8 mouse cellular contexts compared by ENCODE assay signal in the genomic region with DNA sequence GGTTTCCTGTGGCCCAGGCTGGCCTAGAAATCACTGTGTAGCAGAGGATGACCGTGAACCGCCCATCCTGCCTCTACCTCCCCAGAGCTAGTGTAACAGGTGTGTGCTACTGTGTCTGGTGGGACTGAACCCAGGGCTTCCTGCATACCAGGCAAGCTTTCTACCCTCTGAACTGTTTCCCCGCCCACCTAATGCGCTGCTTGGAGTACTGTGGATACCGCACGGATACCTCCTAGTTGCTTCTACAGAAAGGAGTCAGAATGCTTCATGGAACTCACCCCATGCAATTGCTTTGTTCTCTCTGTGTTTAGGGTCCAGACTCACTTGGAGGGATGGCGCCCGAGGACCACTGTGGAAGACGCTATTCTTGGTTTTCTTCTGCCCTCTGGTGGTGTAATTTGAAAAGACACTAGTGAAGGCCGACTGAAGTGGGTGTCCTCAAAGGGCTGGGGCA. TPM values are rescaled to one million over a fixed set of nuclear protein-coding genes. Genes with fewer than 3 reads are reported as not detected.
DNase-seq lines count a peak whose midpoint lies in the region; ATAC-seq and TF ChIP-seq lines count a peak whose summit lies in the region.

No protein-coding gene starts in this region.

- TF ChIP-seq EP300 in heart, adult 2 months (IDR thresholded peaks at IDR 0.05; ENCODE audit: insufficient read depth, low read depth, low read length) = no peak

- ATAC-seq in kidney, embryonic 16.5 days (ENCODE audit: low FRiP score, low TSS enrichment) = peak; percentile 72
- peak; percentile 59 for ATAC-seq in neural tube, embryonic 12.5 days (ENCODE audit: low FRiP score, low read depth)
- ATAC-seq in inflammation-experienced regulatory T-cells, adult 6 months = no peak

- intact Hi-C loops in heart, adult 2 months (cut with DNase I) = loop anchor here (5.0 kb wide), 1 partner anchor 236 kb away; no protein-coding TSS in a partner anchor
- intact Hi-C loops in heart, postnatal 25 days (cut with DNase I) = loop anchor here (5.0 kb wide), 1 partner anchor 236 kb away; no protein-coding TSS in a partner anchor

- DNase-seq in heart, adult 2 months = peak in 1 of 2 experiments; percentile 28
- DNase-seq in heart, postnatal 25 days (ENCODE audit: low spot score) = no peak
- peak; percentile 15 to 49 for DNase-seq in cerebellum, postnatal 36 days
- DNase-seq in heart, embryonic 10.5 days (ENCODE audit: low spot score) = no peak
- peak; percentile 23 for DNase-seq in liver

- H3K9ac ChIP-seq in heart, adult 2 months (ENCODE audit: low read depth, low read length) = no peak overlapping the region
- 0 out of 2 replicates have a peak overlapping the region, but pooled peaks have one; percentile 13 for H3K9ac ChIP-seq in kidney, embryonic 16.5 days (replicated peaks; ENCODE audit: low read length)
- H3K9ac ChIP-seq in neural tube, embryonic 12.5 days = no peak overlapping the region

- 17% methylated on average over 10 of the region's 10 CpGs for WGBS in heart, adult 2 months
- 19% methylated on average over 10 of the region's 10 CpGs for WGBS in heart, embryonic 10.5 days
- 22% methylated on average over 10 of the region's 10 CpGs for WGBS in kidney, embryonic 16.5 days
- WGBS in neural tube, embryonic 12.5 days = 20% methylated on average over 10 of the region's 10 CpGs

- TF ChIP-seq CTCF in heart, adult 2 months (IDR thresholded peaks at IDR 0.05) = peak; percentile 74

- no peaks in the 10 kb centered on the region; the same call in 1 of the 2 replicates for H3K27me3 ChIP-seq in heart, adult 2 months (ENCODE audit: control insufficient read depth, insufficient read depth, low read length)
- peaks cover 6% of the 10 kb centered on the region; the same call in 1 of the 2 replicates for H3K27me3 ChIP-seq in heart, embryonic 10.5 days (ENCODE audit: insufficient read depth, poor library complexity, severe bottlenecking)
- peaks cover 8% of the 10 kb centered on the region; the same call in 1 of the 2 replicates for H3K27me3 ChIP-seq in kidney, embryonic 16.5 days (ENCODE audit: insufficient read depth, low read length)
- H3K27me3 ChIP-seq in neural tube, embryonic 12.5 days (replicated peaks) = no peaks in the 10 kb centered on the region; the same call in 1 of the 2 replicates

- no peak overlapping the region for H3K4me3 ChIP-seq in heart, adult 2 months
- H3K4me3 ChIP-seq in heart, embryonic 10.5 days = no peak overlapping the region; the same call in 1 of the 2 replicates
- no peak overlapping the region for H3K4me3 ChIP-seq in kidney, embryonic 16.5 days (ENCODE audit: low read length)
- no peak overlapping the region for H3K4me3 ChIP-seq in neural tube, embryonic 12.5 days

- H3K79me2 ChIP-seq in heart, adult 2 months (replicated peaks; ENCODE audit: control insufficient read depth, insufficient read depth, low read length) = no peaks in the 10 kb centered on the region

- H3K36me3 ChIP-seq in heart, adult 2 months (ENCODE audit: control insufficient read depth, insufficient read depth, low read length) = no peaks in the 10 kb centered on the region
- H3K36me3 ChIP-seq in heart, embryonic 10.5 days = no peaks in the 10 kb centered on the region
- no peaks in the 10 kb centered on the region for H3K36me3 ChIP-seq in kidney, embryonic 16.5 days (ENCODE audit: insufficient read depth, low read length)
- H3K36me3 ChIP-seq in neural tube, embryonic 12.5 days = no peaks in the 10 kb centered on the region

- peak overlapping the region; percentile 30; the same call in 1 of the 2 replicates for H3K4me2 ChIP-seq in kidney, embryonic 16.5 days (replicated peaks; ENCODE audit: low read depth, low read length)
- H3K4me2 ChIP-seq in neural tube, embryonic 12.5 days (replicated peaks) = no peak overlapping the region

- no peak overlapping the region for H3K27ac ChIP-seq in heart, adult 2 months
- H3K27ac ChIP-seq in heart, embryonic 10.5 days = peak overlapping the region; percentile 60; the same call in 1 of the 2 replicates
- H3K27ac ChIP-seq in kidney, embryonic 16.5 days (ENCODE audit: low read length) = no peak overlapping the region
- H3K27ac ChIP-seq in neural tube, embryonic 12.5 days = no peak overlapping the region

- H3K4me1 ChIP-seq in heart, adult 2 months (ENCODE audit: control insufficient read depth, insufficient read depth, low read length) = no peaks in the 10 kb centered on the region; the same call in 1 of the 2 replicates
- peaks cover 4% of the 10 kb centered on the region; the same call in 1 of the 2 replicates for H3K4me1 ChIP-seq in heart, embryonic 10.5 days
- no peaks in the 10 kb centered on the region for H3K4me1 ChIP-seq in kidney, embryonic 16.5 days (ENCODE audit: insufficient read depth, low read length)
- no peaks in the 10 kb centered on the region for H3K4me1 ChIP-seq in neural tube, embryonic 12.5 days

- no peak for TF ChIP-seq POLR2A in heart, adult 2 months (IDR thresholded peaks at IDR 0.05; ENCODE audit: insufficient read depth, low read depth, low read length)

- no peaks in the 10 kb centered on the region for H3K9me3 ChIP-seq in heart, embryonic 10.5 days
- 0 out of 2 replicates have a peak, but pooled peaks cover 2% of the 10 kb centered on the region for H3K9me3 ChIP-seq in kidney, embryonic 16.5 days (ENCODE audit: low read length)
- no peaks in the 10 kb centered on the region for H3K9me3 ChIP-seq in neural tube, embryonic 12.5 days

RNA-seq across cellular contexts. Expression of a gene that starts 30.1 kb away (rescaled TPM):
- total RNA-seq in heart, adult 2 months (2021) = 1 to 10 TPM; 1.0 to 1.2 TPM
- polyA plus RNA-seq in heart, adult 2 months (2012; rRNA removed) = 2.1 and 2.6 TPM in 2 replicates
- total RNA-seq in heart, postnatal 25 days (2021) = 1 to 10 TPM; 1.3 to 1.9 TPM
- polyA plus RNA-seq in heart, embryonic 10.5 days (2016; fragmentation: Nextera tagmentation; extraction: Ambion mirVana) = 2.2 and 7.5 TPM in 2 replicates
- polyA plus RNA-seq in kidney, embryonic 16.5 days (2015; fragmentation: Nextera tagmentation; extraction: Ambion mirVana) = 6.5 and 7.3 TPM in 2 replicates
- polyA plus RNA-seq in neural tube, embryonic 12.5 days (2016; fragmentation: Nextera tagmentation; extraction: Ambion mirVana) = 5.6 and 6.6 TPM in 2 replicates
- not detected for polyA plus RNA-seq in inflammation-experienced regulatory T-cells, adult 6 months (2017; shearing (Covaris generic))

Comparison
In these comparisons a context has a peak if more than half of its experiments do, and no peak if none do; other contexts are left out.
1. DNase-seq: peak in cerebellum, postnatal 36 days (2 of 2) and liver (single experiment); none in heart, postnatal 25 days (single experiment) and heart, embryonic 10.5 days (single experiment).